Mouse (Mus musculus) lung, postnatal 0 days (tissue): ENCODE data around the gene Ehf.

Experiments used
- CTCF ChIP-seq: IDR thresholded peaks from 2 replicates; pipeline ENCODE4 v1.5.1; 2016; ENCODE audit warnings: antibody characterized with exemption, mild to moderate bottlenecking
- EP300 ChIP-seq: IDR thresholded peaks from 2 replicates; pipeline ENCODE4 v1.6.1; 2016; ENCODE audit warnings: antibody characterized with exemption, mild to moderate bottlenecking, control low read depth

DNA sequence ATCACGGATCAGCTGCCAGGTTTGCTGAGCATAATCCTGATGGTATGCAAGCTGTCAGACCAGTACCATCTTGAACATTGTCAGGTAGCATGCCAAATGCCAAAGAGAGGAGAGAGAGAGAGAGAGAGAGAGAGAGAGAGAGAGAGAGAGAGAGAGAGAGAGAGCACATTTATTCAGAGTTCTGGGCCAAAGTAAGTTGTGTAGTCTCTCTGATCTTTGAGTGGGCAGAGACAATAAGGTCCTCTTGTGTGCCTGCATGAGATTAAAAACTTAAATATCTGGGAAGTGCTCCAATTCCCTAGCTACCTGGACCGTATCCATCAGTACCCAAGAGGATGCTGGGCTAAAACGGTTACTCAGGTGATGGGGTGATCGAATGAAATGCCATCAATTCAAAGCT, 87.3 kb downstream of the Ehf start:
- no peak for TF ChIP-seq CTCF
- TF ChIP-seq EP300, result no peak
